In genomic region chr11:21178343-21178742, GRCm38 (mm10) we compare ENCODE assay signal across 9 mouse cellular contexts.
DNase-seq lines count a peak whose midpoint lies in the region; ATAC-seq lines count a peak whose summit lies in the region.
"Had no signal": no experiment of that assay in that cellular context is flagged by ENCODE, and none has a peak within 500 bp of the region (broad histone marks: within the 10 kb centered on the region; RNA-seq: fewer than 3 reads in every experiment).

No protein-coding gene starts in this region.

- no peaks in the 10 kb centered on the region for H3K9me3 ChIP-seq in forebrain, embryonic 15.5 days
- no peaks in the 10 kb centered on the region for H3K9me3 ChIP-seq in forebrain, embryonic 10.5 days
- H3K9me3 ChIP-seq in kidney, embryonic 14.5 days (ENCODE audit: control insufficient read depth, low read length) = no peaks in the 10 kb centered on the region
- H3K9me3 ChIP-seq: lung, embryonic 15.5 days had no signal

- no peaks in the 10 kb centered on the region for H3K27me3 ChIP-seq in forebrain, embryonic 15.5 days
- H3K27me3 ChIP-seq in forebrain, embryonic 10.5 days (ENCODE audit: poor library complexity, severe bottlenecking) = no peaks in the 10 kb centered on the region
- no peaks in the 10 kb centered on the region for H3K27me3 ChIP-seq in kidney, embryonic 14.5 days (ENCODE audit: control insufficient read depth, insufficient read depth, low read length)
- H3K27me3 ChIP-seq: lung, embryonic 15.5 days had no signal

- H3K9ac ChIP-seq in forebrain, embryonic 15.5 days (replicated peaks) = no peak overlapping the region
- no peak overlapping the region for H3K9ac ChIP-seq in kidney, embryonic 14.5 days (ENCODE audit: low read depth, low read length)
- H3K9ac ChIP-seq: lung, embryonic 15.5 days had no signal

- no peak overlapping the region for H3K4me2 ChIP-seq in forebrain, embryonic 15.5 days (replicated peaks)
- no peak overlapping the region for H3K4me2 ChIP-seq in kidney, embryonic 14.5 days (replicated peaks; ENCODE audit: low read depth, low read length)
- H3K4me2 ChIP-seq: lung, embryonic 15.5 days had no signal

- no peak overlapping the region for H3K27ac ChIP-seq in forebrain, embryonic 15.5 days (replicated peaks)
- no peak overlapping the region for H3K27ac ChIP-seq in forebrain, embryonic 10.5 days
- no peak overlapping the region for H3K27ac ChIP-seq in kidney, embryonic 14.5 days (ENCODE audit: low read depth, low read length)
- H3K27ac ChIP-seq: lung, embryonic 15.5 days had no signal

- no peaks in the 10 kb centered on the region for H3K36me3 ChIP-seq in forebrain, embryonic 15.5 days
- no peaks in the 10 kb centered on the region for H3K36me3 ChIP-seq in forebrain, embryonic 10.5 days (replicated peaks)
- no peaks in the 10 kb centered on the region for H3K36me3 ChIP-seq in kidney, embryonic 14.5 days (ENCODE audit: control insufficient read depth, insufficient read depth, low read length)
- H3K36me3 ChIP-seq: lung, embryonic 15.5 days had no signal

- DNase-seq in forebrain, embryonic 10.5 days (ENCODE audit: extremely low spot score, low spot score) = no peak
- DNase-seq in spleen, adult 12 weeks (ENCODE audit: low spot score) = peak; percentile 13
- no peak for DNase-seq in spleen, postnatal 4 days (ENCODE audit: low spot score in 2 of 2)
- peak; percentile 31 for DNase-seq in cerebellum, adult 9-10 months
- peak; percentile 79 for DNase-seq in lung, postnatal 25 days (ENCODE audit: low spot score)
- DNase-seq in thymus, postnatal 25 days = peak; percentile 79

- 58% methylated on average over 4 of the region's 4 CpGs for WGBS in forebrain, embryonic 15.5 days
- WGBS in forebrain, embryonic 10.5 days = 76% methylated on average over 4 of the region's 4 CpGs
- WGBS in kidney, embryonic 14.5 days = 51% methylated on average over 4 of the region's 4 CpGs

- peak; percentile 11; the same call in 1 of the 2 replicates for ATAC-seq in forebrain, embryonic 15.5 days (replicated peaks)
- 0 out of 2 replicates have a peak, but pooled peaks have one; percentile 20 for ATAC-seq in kidney, embryonic 14.5 days (ENCODE audit: low FRiP score, low TSS enrichment)

- H3K4me1 ChIP-seq in forebrain, embryonic 15.5 days = no peaks in the 10 kb centered on the region
- H3K4me1 ChIP-seq in forebrain, embryonic 10.5 days = no peaks in the 10 kb centered on the region
- no peaks in the 10 kb centered on the region for H3K4me1 ChIP-seq in kidney, embryonic 14.5 days (ENCODE audit: control insufficient read depth, insufficient read depth, low read length)

- no peak overlapping the region for H3K4me3 ChIP-seq in forebrain, embryonic 15.5 days
- H3K4me3 ChIP-seq in forebrain, embryonic 10.5 days = no peak overlapping the region
- H3K4me3 ChIP-seq in kidney, embryonic 14.5 days (ENCODE audit: low read length) = no peak overlapping the region
- H3K4me3 ChIP-seq: lung, embryonic 15.5 days had no signal

Comparison
In these comparisons a context has a peak if more than half of its experiments do, and no peak if none do; other contexts are left out.
1. DNase-seq: peak in spleen, adult 12 weeks (single experiment), cerebellum, adult 9-10 months (single experiment), lung, postnatal 25 days (single experiment) and thymus, postnatal 25 days (single experiment); none in forebrain, embryonic 10.5 days (single experiment) and spleen, postnatal 4 days (0 of 2).